Mouse (Mus musculus): ENCODE data around the gene Golph3l. TPM values are rescaled to one million over a fixed set of nuclear protein-coding genes. Genes with fewer than 3 reads are reported as not detected.

The Golph3l gene
- polyA plus RNA-seq, 1 experiment from 2014 or later: 27.9 TPM

DNA sequence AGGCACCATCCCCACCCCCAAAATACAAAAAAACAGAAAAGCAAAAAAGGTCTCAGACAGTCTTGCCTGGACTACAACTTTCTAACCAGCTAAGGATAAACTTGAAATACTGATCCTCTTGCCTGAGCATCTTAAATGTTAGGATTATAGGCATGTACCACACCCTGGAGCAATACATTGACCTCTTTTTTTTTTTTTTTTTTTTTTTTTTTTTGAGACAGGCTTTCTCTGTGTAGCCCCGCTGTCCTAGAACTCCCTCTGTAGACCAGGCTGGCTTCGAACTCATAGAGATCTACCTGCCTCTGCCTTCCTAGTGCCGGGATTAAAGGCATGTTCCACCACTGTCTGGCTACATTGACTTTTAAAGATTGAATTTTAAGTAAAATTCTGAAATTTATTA lies 28.0 kb upstream of the Golph3l start:
- Histone ChIP-seq H3K27me3 (ENCODE audit: control insufficient read depth, insufficient read depth, low read length) (no peaks in the 10 kb centered on the region), H3K4me1 (ENCODE audit: control insufficient read depth, insufficient read depth, low read length) (no peaks in the 10 kb centered on the region), H3K27ac (ENCODE audit: low read length) (no peak overlapping the region), H3K4me2 (ENCODE audit: low read depth, low read length) (no peak overlapping the region), H3K36me3 (ENCODE audit: control insufficient read depth, insufficient read depth) (no peaks in the 10 kb centered on the region), H3K9ac (ENCODE audit: low read length) (no peak overlapping the region), H3K4me3 (ENCODE audit: low read length) (no peak overlapping the region), H3K9me3 (replicated peaks; ENCODE audit: control insufficient read depth, low read length) (no peaks in the 10 kb centered on the region)
- no peak for ATAC-seq (replicated peaks; ENCODE audit: extremely low read depth, insufficient read depth, low FRiP score)
- WGBS: 88% methylated on average over 3 of the region's 3 CpGs

DNA sequence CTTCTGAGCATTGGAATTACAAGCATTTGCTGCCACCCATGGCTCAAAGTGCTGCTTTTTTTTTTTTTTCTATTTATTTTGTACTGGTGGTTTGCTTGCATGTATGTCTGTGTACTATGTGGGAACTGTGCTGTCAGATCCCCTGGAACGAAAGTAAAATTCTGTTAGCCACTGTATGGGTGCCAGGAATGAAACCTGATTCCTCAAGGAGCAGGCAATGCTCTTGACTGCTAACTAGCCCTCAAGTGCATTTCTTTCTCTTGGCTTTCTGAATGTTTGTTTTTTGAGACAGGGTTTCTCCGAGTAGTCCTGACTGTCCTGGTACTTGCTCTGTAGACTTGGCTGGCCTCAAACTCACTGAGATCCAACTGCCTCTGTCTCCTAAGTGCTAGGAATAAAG lies 26.9 kb upstream of the Golph3l start:
- Histone ChIP-seq H3K9ac (ENCODE audit: low read length) (no peak overlapping the region), H3K36me3 (ENCODE audit: control insufficient read depth, insufficient read depth) (no peaks in the 10 kb centered on the region), H3K27me3 (ENCODE audit: control insufficient read depth, insufficient read depth, low read length) (no peaks in the 10 kb centered on the region), H3K4me2 (ENCODE audit: low read depth, low read length) (no peak overlapping the region), H3K27ac (ENCODE audit: low read length) (no peak overlapping the region), H3K4me3 (ENCODE audit: low read length) (no peak overlapping the region), H3K9me3 (replicated peaks; ENCODE audit: control insufficient read depth, low read length) (no peaks in the 10 kb centered on the region), H3K4me1 (ENCODE audit: control insufficient read depth, insufficient read depth, low read length) (no peaks in the 10 kb centered on the region)
- WGBS: 70% methylated on average over 2 of the region's 2 CpGs
- no peak for ATAC-seq (replicated peaks; ENCODE audit: extremely low read depth, insufficient read depth, low FRiP score)

DNA sequence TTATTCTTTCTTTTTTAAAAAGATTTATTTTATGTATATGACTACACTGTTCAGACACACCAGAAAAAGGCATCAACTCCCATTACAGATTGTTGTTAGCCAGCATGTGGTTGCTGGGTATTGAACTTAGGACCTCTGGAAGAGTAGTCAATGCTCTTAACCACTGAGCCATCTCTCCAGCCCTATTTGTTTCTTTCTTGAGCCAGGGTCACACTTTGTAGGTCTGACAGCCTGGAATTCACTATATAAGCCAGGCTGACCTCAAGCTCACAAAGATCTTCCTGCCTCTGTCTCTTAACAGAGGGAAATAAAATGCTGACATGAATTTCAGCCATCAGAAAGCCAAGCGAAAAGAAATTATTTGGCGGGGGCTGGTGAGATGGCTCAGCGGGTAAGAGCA lies 19.1 kb upstream of the Golph3l start:
- H3K27me3 ChIP-seq (ENCODE audit: control insufficient read depth, insufficient read depth, low read length): no peaks in the 10 kb centered on the region
- H3K9ac ChIP-seq (ENCODE audit: low read length): no peak overlapping the region
- H3K27ac ChIP-seq (ENCODE audit: low read length): no peak overlapping the region
- H3K36me3 ChIP-seq (ENCODE audit: control insufficient read depth, insufficient read depth): no peaks in the 10 kb centered on the region
- no peak for ATAC-seq (replicated peaks; ENCODE audit: extremely low read depth, insufficient read depth, low FRiP score)
- WGBS: 86% methylated on average over 3 of the region's 3 CpGs
- no peak overlapping the region for H3K4me3 ChIP-seq (ENCODE audit: low read length)
- no peak overlapping the region for H3K4me2 ChIP-seq (ENCODE audit: low read depth, low read length)
- H3K4me1 ChIP-seq (ENCODE audit: control insufficient read depth, insufficient read depth, low read length): no peaks in the 10 kb centered on the region
- H3K9me3 ChIP-seq (replicated peaks; ENCODE audit: control insufficient read depth, low read length): no peaks in the 10 kb centered on the region

DNA sequence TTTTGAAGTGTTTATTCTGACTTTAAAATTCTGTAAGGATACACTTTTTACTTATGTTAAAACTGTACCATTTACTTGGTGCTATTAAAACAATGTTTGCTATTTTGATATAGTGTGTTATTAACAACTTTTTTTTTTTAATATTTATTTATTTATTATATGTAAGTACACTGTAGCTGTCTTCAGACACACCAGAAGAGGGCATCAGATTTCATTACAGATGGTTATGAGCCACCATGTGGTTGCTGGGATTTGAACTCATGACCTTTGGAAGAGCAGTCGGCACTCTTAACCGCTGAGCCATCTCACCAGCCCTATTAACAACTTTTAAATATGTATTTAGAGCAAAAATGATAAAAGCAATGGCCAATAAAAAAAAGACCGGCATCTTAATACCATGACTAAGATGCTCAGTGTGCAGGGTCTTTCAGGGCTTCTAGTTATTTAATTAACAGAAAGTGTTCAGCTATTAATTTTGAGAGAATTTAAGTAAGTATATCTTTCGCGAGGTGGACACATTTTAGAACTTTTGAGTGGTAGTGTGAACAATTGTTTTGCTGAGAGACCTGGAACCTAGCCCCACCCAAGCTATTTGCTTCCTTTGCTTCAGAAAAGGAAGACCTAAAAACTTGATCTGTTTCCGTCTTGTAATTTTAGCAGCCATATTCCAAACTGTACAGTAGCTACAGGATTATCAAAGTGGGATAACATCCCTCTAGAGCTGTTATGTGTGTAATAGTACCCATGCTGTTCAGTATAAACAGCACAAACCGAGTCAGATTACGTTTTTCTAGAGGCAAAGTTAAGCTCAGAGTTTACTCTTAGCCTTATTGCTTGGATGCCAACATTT lies 755 bp upstream of the Golph3l start:
- peak overlapping the region; percentile 67 for H3K9ac ChIP-seq (ENCODE audit: low read length)
- WGBS: 51% methylated on average over 8 of the region's 8 CpGs
- peak overlapping the region; percentile 75 for H3K4me3 ChIP-seq (ENCODE audit: low read length)
- no peaks in the 10 kb centered on the region for H3K27me3 ChIP-seq (ENCODE audit: control insufficient read depth, insufficient read depth, low read length)
- peak; percentile 12; the same call in 1 of the 2 replicates for ATAC-seq (replicated peaks; ENCODE audit: extremely low read depth, insufficient read depth, low FRiP score)
- H3K9me3 ChIP-seq (replicated peaks; ENCODE audit: control insufficient read depth, low read length): no peaks in the 10 kb centered on the region
- peak overlapping the region; percentile 78 for H3K4me2 ChIP-seq (ENCODE audit: low read depth, low read length)
- peaks cover 7% of the 10 kb centered on the region for H3K36me3 ChIP-seq (ENCODE audit: control insufficient read depth, insufficient read depth)
- H3K27ac ChIP-seq (ENCODE audit: low read length): peak overlapping the region; percentile 83
- H3K4me1 ChIP-seq (ENCODE audit: control insufficient read depth, insufficient read depth, low read length): no peaks in the 10 kb centered on the region

DNA sequence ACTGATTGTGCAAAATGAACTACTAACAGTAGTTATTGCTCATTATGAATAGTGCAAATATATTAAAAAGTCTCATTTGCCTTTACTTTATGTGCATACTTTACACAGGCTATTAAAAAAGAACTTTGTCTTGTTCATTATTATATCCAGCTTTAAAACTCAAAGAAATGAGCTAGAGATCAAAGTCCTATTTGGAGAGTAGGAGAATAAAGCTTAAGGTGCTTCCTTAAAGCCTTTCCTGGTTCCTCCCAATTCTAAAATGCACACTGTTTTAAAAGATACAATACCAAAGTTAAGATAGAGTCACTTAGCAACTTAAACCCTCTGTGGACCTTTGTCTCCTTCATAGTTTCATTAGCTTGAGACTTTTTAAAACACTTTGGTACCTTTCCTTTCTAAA lies 10.0 kb downstream of the Golph3l start:
- Histone ChIP-seq H3K4me3 (ENCODE audit: low read length) (no peak overlapping the region), H3K9me3 (replicated peaks; ENCODE audit: control insufficient read depth, low read length) (no peaks in the 10 kb centered on the region), H3K36me3 (ENCODE audit: control insufficient read depth, insufficient read depth) (peaks cover 16% of the 10 kb centered on the region), H3K4me1 (ENCODE audit: control insufficient read depth, insufficient read depth, low read length) (no peaks in the 10 kb centered on the region), H3K27me3 (ENCODE audit: control insufficient read depth, insufficient read depth, low read length) (no peaks in the 10 kb centered on the region), H3K27ac (ENCODE audit: low read length) (no peak overlapping the region), H3K9ac (ENCODE audit: low read length) (no peak overlapping the region), H3K4me2 (ENCODE audit: low read depth, low read length) (no peak overlapping the region)
- no peak for ATAC-seq (replicated peaks; ENCODE audit: extremely low read depth, insufficient read depth, low FRiP score)

DNA sequence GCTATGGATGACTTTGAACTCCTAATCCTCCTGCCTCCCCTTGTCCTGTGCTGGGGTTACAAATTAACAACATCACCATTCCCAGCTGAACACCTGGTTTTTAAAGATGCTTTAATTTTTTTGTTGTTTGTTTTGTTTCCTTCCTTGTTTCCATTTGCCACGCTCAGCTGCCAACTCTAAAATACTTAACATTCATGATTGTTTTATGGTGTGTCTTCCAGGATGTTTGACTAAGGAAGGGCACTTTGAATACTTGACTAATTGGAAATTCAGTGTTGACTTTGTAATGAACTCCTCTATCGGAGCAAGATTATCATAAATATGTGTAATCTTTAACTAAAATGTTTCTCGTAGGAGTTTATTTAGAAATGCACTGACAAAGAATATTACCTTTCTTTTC lies 12.6 kb downstream of the Golph3l start:
- Histone ChIP-seq H3K27ac (ENCODE audit: low read length) (no peak overlapping the region), H3K4me3 (ENCODE audit: low read length) (no peak overlapping the region), H3K27me3 (ENCODE audit: control insufficient read depth, insufficient read depth, low read length) (no peaks in the 10 kb centered on the region), H3K9me3 (replicated peaks; ENCODE audit: control insufficient read depth, low read length) (no peaks in the 10 kb centered on the region), H3K9ac (ENCODE audit: low read length) (no peak overlapping the region), H3K36me3 (ENCODE audit: control insufficient read depth, insufficient read depth) (peaks cover 8% of the 10 kb centered on the region), H3K4me2 (ENCODE audit: low read depth, low read length) (no peak overlapping the region), H3K4me1 (ENCODE audit: control insufficient read depth, insufficient read depth, low read length) (peaks cover 6% of the 10 kb centered on the region)
- 89% methylated on average over 3 of the region's 3 CpGs for WGBS
- no peak for ATAC-seq (replicated peaks; ENCODE audit: extremely low read depth, insufficient read depth, low FRiP score)

DNA sequence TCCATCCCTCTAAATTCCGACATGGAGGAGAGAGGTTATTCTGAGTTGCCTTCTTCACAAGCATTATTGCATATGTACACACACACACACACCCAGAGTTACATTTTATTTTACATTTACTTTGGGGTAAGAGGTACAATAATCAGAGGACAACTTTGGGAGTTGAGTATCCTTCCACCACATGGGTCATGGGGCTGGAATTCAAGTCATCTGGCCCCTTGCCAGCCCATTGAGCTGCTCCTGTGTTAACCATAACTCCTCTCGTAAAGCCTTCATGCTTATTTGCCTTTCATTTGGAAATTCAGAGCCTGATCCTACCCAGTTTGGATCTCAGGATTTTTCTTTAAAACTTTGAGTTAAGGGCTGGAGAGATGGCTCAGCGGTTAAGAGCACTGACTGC lies 17.4 kb downstream of the Golph3l start:
- H3K9me3 ChIP-seq (replicated peaks; ENCODE audit: control insufficient read depth, low read length): no peaks in the 10 kb centered on the region
- H3K27me3 ChIP-seq (ENCODE audit: control insufficient read depth, insufficient read depth, low read length): no peaks in the 10 kb centered on the region
- no peak overlapping the region for H3K4me3 ChIP-seq (ENCODE audit: low read length)
- peaks cover 21% of the 10 kb centered on the region; the same call in 1 of the 2 replicates for H3K36me3 ChIP-seq (ENCODE audit: control insufficient read depth, insufficient read depth)
- H3K27ac ChIP-seq (ENCODE audit: low read length): no peak overlapping the region
- H3K4me1 ChIP-seq (ENCODE audit: control insufficient read depth, insufficient read depth, low read length): peaks cover 8% of the 10 kb centered on the region
- H3K4me2 ChIP-seq (ENCODE audit: low read depth, low read length): no peak overlapping the region
- no peak overlapping the region for H3K9ac ChIP-seq (ENCODE audit: low read length)
- no peak for ATAC-seq (replicated peaks; ENCODE audit: extremely low read depth, insufficient read depth, low FRiP score)
- WGBS: 67% methylated on average over 3 of the region's 3 CpGs

DNA sequence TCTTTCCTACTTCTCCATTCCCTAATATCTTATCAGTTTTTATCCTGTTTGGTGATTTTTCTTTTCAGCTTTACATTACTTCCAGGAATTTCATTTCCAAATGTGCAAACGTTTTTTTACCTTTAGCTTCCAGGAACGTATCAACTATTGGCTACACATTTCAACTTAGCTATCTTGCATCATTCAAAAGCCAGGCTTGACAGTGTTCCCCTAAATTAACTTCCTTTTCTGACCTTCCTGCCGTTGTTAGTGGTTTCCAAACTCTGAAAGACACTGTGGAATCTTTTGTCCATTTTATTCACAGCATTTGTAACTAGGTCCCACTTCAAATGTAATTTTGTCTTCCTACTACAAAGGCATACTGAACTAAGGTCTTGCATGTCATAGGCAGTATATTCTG lies 20.5 kb downstream of the Golph3l start:
- H3K27me3 ChIP-seq (ENCODE audit: control insufficient read depth, insufficient read depth, low read length): no peaks in the 10 kb centered on the region
- no peak overlapping the region for H3K9ac ChIP-seq (ENCODE audit: low read length)
- H3K4me2 ChIP-seq (ENCODE audit: low read depth, low read length): no peak overlapping the region
- H3K4me3 ChIP-seq (ENCODE audit: low read length): no peak overlapping the region
- WGBS: 63% methylated on average over 3 of the region's 3 CpGs
- H3K4me1 ChIP-seq (ENCODE audit: control insufficient read depth, insufficient read depth, low read length): peaks cover 8% of the 10 kb centered on the region
- H3K27ac ChIP-seq (ENCODE audit: low read length): no peak overlapping the region
- H3K36me3 ChIP-seq (ENCODE audit: control insufficient read depth, insufficient read depth): peaks cover 24% of the 10 kb centered on the region; the same call in 1 of the 2 replicates
- H3K9me3 ChIP-seq (replicated peaks; ENCODE audit: control insufficient read depth, low read length): no peaks in the 10 kb centered on the region
- no peak for ATAC-seq (replicated peaks; ENCODE audit: extremely low read depth, insufficient read depth, low FRiP score)

DNA sequence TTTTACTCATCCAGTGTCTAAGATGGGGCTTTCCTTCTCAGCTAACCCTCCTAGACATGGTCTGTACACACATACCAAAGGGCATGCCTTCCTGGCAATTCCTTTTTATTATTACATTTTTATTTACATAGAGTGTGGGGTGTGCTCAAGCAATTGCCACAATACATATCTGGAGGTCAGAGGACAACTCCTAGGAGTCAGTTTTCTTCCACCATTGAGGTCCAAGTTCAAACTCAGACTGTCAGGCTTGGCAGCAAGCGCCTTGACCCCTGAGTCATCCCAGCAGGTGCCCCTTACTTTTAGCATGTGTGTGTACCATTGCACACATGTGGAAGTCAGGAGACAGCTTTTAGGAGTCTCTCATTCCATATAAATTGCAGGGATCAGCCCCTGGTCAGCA lies 25.3 kb downstream of the Golph3l start:
- Histone ChIP-seq H3K4me1 (ENCODE audit: control insufficient read depth, insufficient read depth, low read length) (0 out of 2 replicates have a peak, but pooled peaks cover 2% of the 10 kb centered on the region), H3K9ac (ENCODE audit: low read length) (no peak overlapping the region), H3K9me3 (replicated peaks; ENCODE audit: control insufficient read depth, low read length) (no peaks in the 10 kb centered on the region), H3K36me3 (ENCODE audit: control insufficient read depth, insufficient read depth) (peaks cover 38% of the 10 kb centered on the region), H3K4me3 (ENCODE audit: low read length) (no peak overlapping the region), H3K27ac (ENCODE audit: low read length) (no peak overlapping the region), H3K27me3 (ENCODE audit: control insufficient read depth, insufficient read depth, low read length) (no peaks in the 10 kb centered on the region), H3K4me2 (ENCODE audit: low read depth, low read length) (no peak overlapping the region)
- WGBS: 87% methylated on average over 1 of the region's 1 CpGs
- ATAC-seq (replicated peaks; ENCODE audit: extremely low read depth, insufficient read depth, low FRiP score): no peak
